Mouse (Mus musculus) cerebellum, adult 11-12 months (tissue): Measurements from ENCODE around the gene Wbp1l.

Experiments
- DNase-seq: peaks from one replicate; pipeline ENCODE4 v3.0.0; 2022

Wbp1l gene

GRCm38 (mm10) chr19:46631637-46632036 lies 32.8 kb downstream of the Wbp1l start:
- no peak for DNase-seq

- no peak for DNase-seq
These were observed 36.9 kb downstream of the Wbp1l start for GRCm38 (mm10) chr19:46635766-46636165.

GRCm38 (mm10) chr19:46637598-46637997 lies 38.7 kb downstream of the Wbp1l start:
- no peak for DNase-seq

GRCm38 (mm10) chr19:46639053-46639452 lies 40.2 kb downstream of the Wbp1l start:
- DNase-seq = no peak

GRCm38 (mm10) chr19:46639496-46639895 lies 40.6 kb downstream of the Wbp1l start:
- DNase-seq = no peak

- no peak for DNase-seq
These were observed 41.9 kb downstream of the Wbp1l start for GRCm38 (mm10) chr19:46640780-46641179.

GRCm38 (mm10) chr19:46641420-46642085 lies 42.7 kb downstream of the Wbp1l start:
- no peak for DNase-seq

GRCm38 (mm10) chr19:46642136-46642753 lies 43.4 kb downstream of the Wbp1l start:
- no peak for DNase-seq

GRCm38 (mm10) chr19:46643236-46643635 lies 44.4 kb downstream of the Wbp1l start:
- DNase-seq = no peak

- no peak for DNase-seq
These were observed 45.5 kb downstream of the Wbp1l start for GRCm38 (mm10) chr19:46644343-46644792.

- no peak for DNase-seq
These were observed 46.1 kb downstream of the Wbp1l start for GRCm38 (mm10) chr19:46644793-46645602.

GRCm38 (mm10) chr19:46646041-46646481 lies 47.2 kb downstream of the Wbp1l start:
- no peak for DNase-seq

- DNase-seq = no peak
These were observed 48.4 kb downstream of the Wbp1l start for GRCm38 (mm10) chr19:46647254-46647653.

- DNase-seq = no peak
These were observed 49.0 kb downstream of the Wbp1l start for GRCm38 (mm10) chr19:46647850-46648249.

GRCm38 (mm10) chr19:46648565-46648964 lies 49.7 kb downstream of the Wbp1l start:
- DNase-seq = no peak

GRCm38 (mm10) chr19:46653188-46653587 lies 54.3 kb downstream of the Wbp1l start:
- no peak for DNase-seq

- no peak for DNase-seq
These were observed 54.8 kb downstream of the Wbp1l start for GRCm38 (mm10) chr19:46653616-46654235.

GRCm38 (mm10) chr19:46655626-46656025 lies 56.7 kb downstream of the Wbp1l start:
- DNase-seq = no peak

GRCm38 (mm10) chr19:46656151-46656840 lies 57.4 kb downstream of the Wbp1l start:
- no peak for DNase-seq

GRCm38 (mm10) chr19:46657339-46658020 lies 58.6 kb downstream of the Wbp1l start:
- DNase-seq = no peak

- DNase-seq = no peak
These were observed 59.5 kb downstream of the Wbp1l start for GRCm38 (mm10) chr19:46658348-46658747.

- DNase-seq = no peak
These were observed 60.0 kb downstream of the Wbp1l start for GRCm38 (mm10) chr19:46658851-46659250.
